Mouse (Mus musculus) olfactory bulb, adult 2 months (tissue): Measurements from ENCODE around the gene Uqcc2.

Experiments used
- CTCF ChIP-seq: fragments of 200-500 bp; IDR thresholded peaks from 2 replicates; pipeline ENCODE4 v1.5.1; 2012; ENCODE audit warnings: low read depth, mild to moderate bottlenecking, low read length, moderate library complexity; ENCODE audit not compliant: insufficient read depth
- POLR2A ChIP-seq: fragments of 200-500 bp; IDR thresholded peaks from 2 replicates; pipeline ENCODE4 v1.6.1; 2012; ENCODE audit warnings: mild to moderate bottlenecking, low read depth, low read length, moderate library complexity; ENCODE audit not compliant: insufficient read depth

DNA sequence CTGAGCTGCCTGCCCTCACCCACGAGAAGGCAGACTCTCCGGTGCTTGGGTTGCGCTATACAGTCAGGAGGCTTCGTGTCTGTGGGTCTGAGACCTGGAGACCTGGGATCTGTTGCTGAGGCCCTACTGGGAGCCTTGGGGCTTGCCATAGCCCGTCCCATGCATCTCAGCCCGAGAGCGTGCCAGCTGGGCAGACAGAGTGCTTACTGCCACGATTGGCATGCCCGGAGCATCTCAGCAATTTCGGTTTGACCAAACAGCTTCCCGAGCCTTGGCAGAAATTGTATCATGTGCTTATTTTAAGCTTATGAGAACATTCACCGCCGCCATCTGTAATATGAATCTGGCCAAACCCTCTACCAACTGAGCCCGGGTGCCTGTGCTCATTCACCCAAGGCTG lies 20.5 kb upstream of the Uqcc2 start:
- no peak for TF ChIP-seq CTCF
- TF ChIP-seq POLR2A: no peak
